Mouse (Mus musculus): ENCODE results near the gene 1500011B03Rik. TPM values are rescaled to one million over a fixed set of nuclear protein-coding genes. Genes with fewer than 3 reads are reported as not detected.

1500011B03Rik gene
- polyA plus RNA-seq, 1 experiment: 32.9 TPM

- TF ChIP-seq POLR2A (IDR thresholded peaks at IDR 0.05; ENCODE audit: borderline replicate concordance, low read depth, low read length) (no peak), CTCF (IDR thresholded peaks at IDR 0.05; ENCODE audit: low read depth, low read length) (no peak)
- H3K4me1 ChIP-seq (ENCODE audit: control insufficient read depth, insufficient read depth, low read length): peaks cover 53% of the 10 kb centered on the region
- H3K4me3 ChIP-seq (ENCODE audit: insufficient read depth, low read length): peak overlapping the region; percentile 22
- peak overlapping the region; percentile 92 for H3K27ac ChIP-seq (ENCODE audit: insufficient read depth, low read depth, low read length)
Measured at GRCm38 (mm10) chr5:114784622-114785165, 38.6 kb downstream of the 1500011B03Rik start.

DNA sequence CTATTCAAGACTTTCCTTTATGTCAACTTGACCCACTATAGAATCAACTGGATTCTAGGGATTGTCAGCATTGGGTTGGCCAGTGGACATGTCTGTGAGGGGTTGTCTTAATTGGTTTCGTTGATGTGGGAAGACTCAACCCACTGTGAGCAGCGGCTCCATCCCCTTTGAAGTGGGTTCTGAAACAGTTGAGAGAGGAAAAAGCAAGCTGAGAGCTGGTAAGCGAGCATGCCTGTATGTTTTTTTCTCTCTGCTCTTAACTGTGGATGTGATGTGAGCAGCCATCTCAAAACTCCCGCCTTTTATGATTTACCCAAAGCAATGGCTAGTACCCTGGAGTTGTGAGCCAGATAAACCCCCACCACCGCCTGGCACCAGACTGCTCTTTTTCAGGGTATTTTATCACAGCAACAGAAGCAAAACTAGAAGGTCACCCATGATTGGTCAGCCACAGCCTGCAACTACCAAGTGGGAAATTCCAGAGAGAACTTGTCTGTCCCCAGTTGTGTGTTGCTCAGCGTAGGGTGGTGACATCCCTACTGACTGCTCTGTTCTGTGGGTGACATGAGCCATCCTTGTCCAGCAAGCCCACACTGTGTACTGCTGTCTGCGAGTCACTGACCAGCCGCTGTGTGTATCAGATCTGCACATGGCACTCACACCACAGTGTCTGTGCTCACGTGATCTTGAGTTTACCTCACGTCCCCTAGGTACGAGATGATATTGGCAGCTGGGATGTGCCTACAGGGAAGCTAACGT lies 39.7 kb downstream of the 1500011B03Rik start:
- Histone ChIP-seq H3K4me3 (ENCODE audit: insufficient read depth, low read length) (no peak overlapping the region), H3K4me1 (ENCODE audit: control insufficient read depth, insufficient read depth, low read length) (peaks cover 57% of the 10 kb centered on the region), H3K27ac (ENCODE audit: insufficient read depth, low read depth, low read length) (peak overlapping the region; percentile 47)
- TF ChIP-seq POLR2A (IDR thresholded peaks at IDR 0.05; ENCODE audit: borderline replicate concordance, low read depth, low read length) (no peak), CTCF (IDR thresholded peaks at IDR 0.05; ENCODE audit: low read depth, low read length) (no peak)

DNA sequence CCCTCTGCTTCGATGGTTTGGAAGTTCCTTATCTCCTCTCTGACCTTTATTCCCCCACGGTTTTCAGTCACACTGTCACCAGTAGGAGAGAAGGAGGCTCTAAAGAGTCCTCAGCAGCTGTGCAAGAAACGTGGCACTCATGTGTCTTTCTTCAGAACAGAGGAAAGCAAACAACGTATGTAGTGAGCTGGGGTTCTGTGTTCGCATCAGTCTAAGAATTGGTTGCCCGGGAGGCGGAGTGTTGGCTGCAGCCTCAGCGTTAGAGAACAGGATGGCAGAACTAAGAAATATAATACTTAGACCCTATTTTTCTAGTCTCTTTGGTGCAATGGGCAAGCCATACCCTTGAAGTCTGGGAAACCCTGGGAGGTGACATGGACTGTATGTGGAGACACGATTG lies 40.3 kb downstream of the 1500011B03Rik start:
- H3K4me3 ChIP-seq (ENCODE audit: insufficient read depth, low read length): no peak overlapping the region
- H3K4me1 ChIP-seq (ENCODE audit: control insufficient read depth, insufficient read depth, low read length): peaks cover 60% of the 10 kb centered on the region
- TF ChIP-seq CTCF (IDR thresholded peaks at IDR 0.05; ENCODE audit: low read depth, low read length): no peak
- TF ChIP-seq POLR2A (IDR thresholded peaks at IDR 0.05; ENCODE audit: borderline replicate concordance, low read depth, low read length): no peak
- peak overlapping the region; percentile 47 for H3K27ac ChIP-seq (ENCODE audit: insufficient read depth, low read depth, low read length)

DNA sequence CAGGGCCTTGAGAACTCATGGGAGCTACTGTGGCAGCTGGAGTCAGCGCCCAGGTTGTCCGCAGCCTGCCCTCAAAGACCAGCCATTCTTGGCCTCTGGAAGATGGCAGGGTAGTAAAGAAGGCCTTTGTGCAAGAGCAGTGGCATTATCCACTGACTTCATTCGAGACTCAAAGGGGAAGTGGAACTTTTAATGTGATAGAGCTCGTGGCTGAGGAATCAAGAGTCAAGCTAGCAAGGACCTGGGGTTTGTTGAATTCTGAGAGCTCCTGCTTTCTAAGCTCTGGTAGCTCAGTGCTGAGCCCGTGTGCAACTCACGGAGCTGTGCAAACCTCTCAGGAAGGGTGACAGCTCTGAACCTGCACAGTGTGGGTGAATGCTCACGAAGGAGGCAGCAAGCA lies 42.4 kb downstream of the 1500011B03Rik start:
- Histone ChIP-seq H3K4me1 (ENCODE audit: control insufficient read depth, insufficient read depth, low read length) (peaks cover 71% of the 10 kb centered on the region), H3K4me3 (ENCODE audit: insufficient read depth, low read length) (no peak overlapping the region), H3K27ac (ENCODE audit: insufficient read depth, low read depth, low read length) (peak overlapping the region; percentile 58)
- TF ChIP-seq POLR2A (IDR thresholded peaks at IDR 0.05; ENCODE audit: borderline replicate concordance, low read depth, low read length) (no peak), CTCF (IDR thresholded peaks at IDR 0.05; ENCODE audit: low read depth, low read length) (no peak)

- H3K4me3 ChIP-seq (ENCODE audit: insufficient read depth, low read length): no peak overlapping the region
- H3K27ac ChIP-seq (ENCODE audit: insufficient read depth, low read depth, low read length): no peak overlapping the region
- TF ChIP-seq POLR2A (IDR thresholded peaks at IDR 0.05; ENCODE audit: borderline replicate concordance, low read depth, low read length) (no peak), CTCF (IDR thresholded peaks at IDR 0.05; ENCODE audit: low read depth, low read length) (no peak)
- peaks cover 64% of the 10 kb centered on the region for H3K4me1 ChIP-seq (ENCODE audit: control insufficient read depth, insufficient read depth, low read length)
Measured at GRCm38 (mm10) chr5:114779956-114780489, 43.2 kb downstream of the 1500011B03Rik start.

DNA sequence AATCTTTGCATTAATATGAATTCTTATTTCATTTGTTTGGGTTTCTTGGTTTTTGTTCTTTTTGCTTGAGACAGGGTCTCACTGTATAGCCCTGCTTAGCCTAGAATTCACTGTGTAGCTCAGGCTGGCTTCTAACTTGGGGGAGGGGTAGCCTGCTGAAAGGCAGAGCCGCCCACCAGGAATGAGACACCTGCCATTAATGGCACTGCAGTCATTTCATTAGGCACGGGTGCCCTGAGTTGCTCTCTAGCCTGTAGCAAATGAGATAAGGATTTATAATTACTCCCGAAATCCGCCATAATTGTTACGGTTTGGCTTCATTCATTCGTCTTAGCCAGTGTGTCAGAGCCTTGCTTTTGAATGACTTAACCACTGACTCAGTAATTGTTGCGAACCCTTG lies 47.1 kb downstream of the 1500011B03Rik start:
- H3K27ac ChIP-seq (ENCODE audit: insufficient read depth, low read depth, low read length): no peak overlapping the region
- H3K4me3 ChIP-seq (ENCODE audit: insufficient read depth, low read length): peak overlapping the region; percentile 70
- TF ChIP-seq POLR2A (IDR thresholded peaks at IDR 0.05; ENCODE audit: borderline replicate concordance, low read depth, low read length) (no peak), CTCF (IDR thresholded peaks at IDR 0.05; ENCODE audit: low read depth, low read length) (no peak)
- peaks cover 39% of the 10 kb centered on the region for H3K4me1 ChIP-seq (ENCODE audit: control insufficient read depth, insufficient read depth, low read length)

GRCm38 (mm10) chr5:114775056-114775979 lies 48.0 kb downstream of the 1500011B03Rik start, which contains the start of gene Git2:
Git2 (minus strand) TSS chr5:114775517.
- peaks cover 37% of the 10 kb centered on the region for H3K4me1 ChIP-seq (ENCODE audit: control insufficient read depth, insufficient read depth, low read length)
- TF ChIP-seq CTCF (IDR thresholded peaks at IDR 0.05; ENCODE audit: low read depth, low read length) (no peak), POLR2A (IDR thresholded peaks at IDR 0.05; ENCODE audit: borderline replicate concordance, low read depth, low read length) (no peak)
- H3K4me3 ChIP-seq (ENCODE audit: insufficient read depth, low read length): peak within 1 kb of the TSS; percentile 70

DNA sequence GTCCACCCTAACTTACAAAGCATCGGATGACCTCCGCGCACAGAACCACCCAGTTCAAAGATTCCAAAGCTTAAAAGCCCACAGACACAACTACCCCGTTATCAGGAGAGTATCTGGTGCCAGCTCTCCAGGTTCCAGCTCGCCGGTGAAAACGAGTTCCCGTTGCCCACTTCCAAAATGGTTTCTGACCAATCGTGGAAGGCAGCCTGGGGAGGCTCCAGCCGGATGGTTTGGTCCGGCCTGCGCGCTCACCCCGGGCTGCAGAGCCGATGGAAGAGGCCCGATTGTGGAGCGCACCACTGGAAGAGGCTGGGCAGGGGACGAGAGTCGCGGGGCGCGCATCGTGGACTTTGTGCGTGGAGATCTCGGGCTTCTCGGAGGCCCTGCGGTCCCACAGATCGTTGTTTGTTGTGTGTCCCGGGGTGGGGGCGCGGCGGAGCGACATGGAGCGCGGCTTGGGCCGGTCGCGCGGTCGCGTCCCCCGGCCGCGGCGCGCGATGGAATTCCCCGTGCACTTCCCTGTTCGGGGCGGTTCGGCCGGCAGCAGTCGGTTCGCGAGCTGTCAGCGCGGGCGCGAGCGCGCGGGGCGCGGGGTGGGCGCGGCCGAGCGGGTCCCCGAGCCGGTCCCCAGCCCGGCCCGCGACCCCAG lies 48.7 kb downstream of the 1500011B03Rik start, which contains the start of gene Ankrd13a:
Gene Ankrd13a (plus strand): TSS at position 275 of the 649 bp plus-strand sequence.
- Histone ChIP-seq H3K4me3 (ENCODE audit: insufficient read depth, low read length) (peak within 1 kb of the TSS; percentile 70), H3K27ac (ENCODE audit: insufficient read depth, low read depth, low read length) (peak within 1 kb of the TSS; percentile 77), H3K4me1 (ENCODE audit: control insufficient read depth, insufficient read depth, low read length) (peaks cover 32% of the 10 kb centered on the region)
- TF ChIP-seq POLR2A (IDR thresholded peaks at IDR 0.05; ENCODE audit: borderline replicate concordance, low read depth, low read length) (peak; percentile 10; the same call in 1 of the 2 replicates), CTCF (IDR thresholded peaks at IDR 0.05; ENCODE audit: low read depth, low read length) (no peak)

More at GRCm38 (mm10) chr5:114775056-114775979, 48.0 kb downstream of the 1500011B03Rik start, which contains the start of gene Git2:
- H3K27ac ChIP-seq (ENCODE audit: insufficient read depth, low read depth, low read length): peak within 1 kb of the TSS; percentile 77

- Histone ChIP-seq H3K27ac (ENCODE audit: insufficient read depth, low read depth, low read length) (peak overlapping the region; percentile 77), H3K4me3 (ENCODE audit: insufficient read depth, low read length) (peak overlapping the region; percentile 70), H3K4me1 (ENCODE audit: control insufficient read depth, insufficient read depth, low read length) (peaks cover 31% of the 10 kb centered on the region)
- no peak for TF ChIP-seq POLR2A (IDR thresholded peaks at IDR 0.05; ENCODE audit: borderline replicate concordance, low read depth, low read length)
Measured at GRCm38 (mm10) chr5:114773780-114774179, 49.5 kb downstream of the 1500011B03Rik start.
